In genomic region chr15:77904363-77904892, GRCm38 (mm10) we compare ENCODE assay signal across 10 mouse cellular contexts. TPM values are rescaled to one million over a fixed set of nuclear protein-coding genes. Genes with fewer than 3 reads are reported as not detected.
A peak's percentile ranks its signal among the peaks of the same experiment; 100 is the strongest.
DNase-seq lines count a peak whose midpoint lies in the region; ATAC-seq and TF ChIP-seq lines count a peak whose summit lies in the region.
"Had no signal": no experiment of that assay in that cellular context is flagged by ENCODE, and none has a peak within 500 bp of the region (broad histone marks: within the 10 kb centered on the region; RNA-seq: fewer than 3 reads in every experiment).

No protein-coding gene starts in this region.

- ATAC-seq in heart, embryonic 13.5 days (ENCODE audit: extremely low read depth, insufficient number of reproducible peaks, low FRiP score, low TSS enrichment) = no peak
- no peak for ATAC-seq in midbrain, embryonic 15.5 days (replicated peaks)

- no peaks in the 10 kb centered on the region for H3K9me3 ChIP-seq in heart, embryonic 13.5 days
- H3K9me3 ChIP-seq in ES-Bruce4 (replicated peaks; ENCODE audit: control insufficient read depth, insufficient read depth, low read length, poor library complexity, severe bottlenecking) = 0 out of 2 replicates have a peak, but pooled peaks cover 7% of the 10 kb centered on the region
- H3K9me3 ChIP-seq in midbrain, embryonic 15.5 days = no peaks in the 10 kb centered on the region
- H3K9me3 ChIP-seq: midbrain, embryonic 13.5 days had no signal

- H3K27me3 ChIP-seq in heart, embryonic 13.5 days (replicated peaks) = no peaks in the 10 kb centered on the region
- H3K27me3 ChIP-seq in ES-Bruce4 (ENCODE audit: control insufficient read depth, insufficient read depth, low read length, poor library complexity, severe bottlenecking) = no peaks in the 10 kb centered on the region
- H3K27me3 ChIP-seq in splenic B cell, adult 2 months (ENCODE audit: control insufficient read depth, insufficient read depth, low read length, poor library complexity, severe bottlenecking) = no peaks in the 10 kb centered on the region
- peaks cover 8% of the 10 kb centered on the region for H3K27me3 ChIP-seq in midbrain, embryonic 15.5 days (replicated peaks)

- H3K4me3 ChIP-seq in heart, embryonic 13.5 days = no peak overlapping the region
- peak overlapping the region; percentile 10; the same call in 1 of the 2 replicates for H3K4me3 ChIP-seq in ES-Bruce4 (ENCODE audit: low read depth, low read length)
- H3K4me3 ChIP-seq in midbrain, embryonic 15.5 days = no peak overlapping the region

- peak overlapping the region; percentile 74 for H3K4me2 ChIP-seq in heart, embryonic 13.5 days
- no peak overlapping the region for H3K4me2 ChIP-seq in midbrain, embryonic 15.5 days

- 21% methylated on average over 12 of the region's 12 CpGs for WGBS in heart, embryonic 13.5 days
- 32% methylated on average over 12 of the region's 12 CpGs for WGBS in midbrain, embryonic 15.5 days

- H3K36me3 ChIP-seq in heart, embryonic 13.5 days = no peaks in the 10 kb centered on the region
- H3K36me3 ChIP-seq in ES-Bruce4 (ENCODE audit: control insufficient read depth, insufficient read depth, low read length, poor library complexity, severe bottlenecking) = no peaks in the 10 kb centered on the region
- H3K36me3 ChIP-seq in splenic B cell, adult 2 months (ENCODE audit: control insufficient read depth, insufficient read depth, low read length, poor library complexity, severe bottlenecking) = no peaks in the 10 kb centered on the region
- H3K36me3 ChIP-seq in midbrain, embryonic 15.5 days (replicated peaks) = no peaks in the 10 kb centered on the region
- H3K36me3 ChIP-seq: midbrain, embryonic 13.5 days had no signal

- 0 out of 2 replicates have a peak, but pooled peaks have one; percentile 22 for TF ChIP-seq EP300 in ES-Bruce4 (IDR thresholded peaks at IDR 0.05; ENCODE audit: insufficient read depth, low read depth, low read length)

- DNase-seq in heart, adult 8-10 months (ENCODE audit: low spot score) = no peak
- DNase-seq in induced T-regulatory cell, adult 2 months (ENCODE audit: low read depth) = peak; percentile 71
- peak; percentile 33 for DNase-seq in splenic B cell, adult 2 months (ENCODE audit: low read depth, low spot score)
- DNase-seq in urinary bladder, postnatal 14 days (ENCODE audit: low spot score) = no peak
- DNase-seq in ovary, postnatal 10 days (ENCODE audit: low spot score) = no peak
- DNase-seq: cerebellum, adult 11-12 months had no signal

- peaks cover 33% of the 10 kb centered on the region for H3K4me1 ChIP-seq in heart, embryonic 13.5 days
- peaks cover 14% of the 10 kb centered on the region for H3K4me1 ChIP-seq in ES-Bruce4 (ENCODE audit: control insufficient read depth, insufficient read depth, low read length)
- peaks cover 7% of the 10 kb centered on the region for H3K4me1 ChIP-seq in midbrain, embryonic 15.5 days

- TF ChIP-seq POLR2A in ES-Bruce4 (IDR thresholded peaks at IDR 0.05; ENCODE audit: insufficient read depth, low read length) = no peak

- no peak for TF ChIP-seq CTCF in ES-Bruce4 (IDR thresholded peaks at IDR 0.05; ENCODE audit: low read depth, low read length)

- peak overlapping the region; percentile 84; the same call in 1 of the 2 replicates for H3K27ac ChIP-seq in heart, embryonic 13.5 days (replicated peaks)
- H3K27ac ChIP-seq in ES-Bruce4 (ENCODE audit: insufficient read depth, low read length) = peak overlapping the region; percentile 38; the same call in 1 of the 2 replicates
- H3K27ac ChIP-seq in midbrain, embryonic 15.5 days = no peak overlapping the region
- H3K27ac ChIP-seq: midbrain, embryonic 13.5 days had no signal

- peak overlapping the region; percentile 50; the same call in 1 of the 2 replicates for H3K9ac ChIP-seq in heart, embryonic 13.5 days
- H3K9ac ChIP-seq in ES-Bruce4 (ENCODE audit: low read depth, poor library complexity, severe bottlenecking) = peak overlapping the region; percentile 41; the same call in 1 of the 2 replicates
- H3K9ac ChIP-seq in midbrain, embryonic 15.5 days = no peak overlapping the region

RNA-seq across cellular contexts. Expression of gene Txn2, which starts 24.4 kb away (rescaled TPM):
- 248 and 278 TPM in 2 replicates for polyA plus RNA-seq in heart, embryonic 13.5 days (2015; fragmentation: Nextera tagmentation; extraction: Ambion mirVana)
- total RNA-seq in heart, adult 8-10 months (2022) = 100 to 1,000 TPM; 303 to 339 (median 309) TPM
- polyA plus RNA-seq in ES-Bruce4 (2011; ENCODE audit: insufficient read depth, insufficient read length, low read depth, missing spikeins) = 167 and 174 TPM in 2 replicates
- 203 and 229 TPM in 2 replicates for polyA plus RNA-seq in midbrain, embryonic 15.5 days (2015; fragmentation: Nextera tagmentation; extraction: Ambion mirVana)

RNA-seq across cellular contexts. Expression of gene Foxred2, which starts 52.1 kb away (rescaled TPM):
- 1.0 and 1.1 TPM in 2 replicates for polyA plus RNA-seq in heart, embryonic 13.5 days (2015; fragmentation: Nextera tagmentation; extraction: Ambion mirVana)
- total RNA-seq in heart, adult 8-10 months (2022) = under 1 TPM; 0.27 to 0.53 (median 0.39) TPM
- 10.1 and 10.9 TPM in 2 replicates for polyA plus RNA-seq in ES-Bruce4 (2011; ENCODE audit: insufficient read depth, insufficient read length, low read depth, missing spikeins)
- 10.3 and 11.8 TPM in 2 replicates for polyA plus RNA-seq in midbrain, embryonic 15.5 days (2015; fragmentation: Nextera tagmentation; extraction: Ambion mirVana)

Comparison
In these comparisons a context has a peak if more than half of its experiments do, and no peak if none do; other contexts are left out.
1. DNase-seq: peak in induced T-regulatory cell, adult 2 months (single experiment) and splenic B cell, adult 2 months (single experiment); none in heart, adult 8-10 months (single experiment), urinary bladder, postnatal 14 days (single experiment) and ovary, postnatal 10 days (single experiment).